Mouse (Mus musculus): ENCODE data around the gene Ccdc74a. TPM values are rescaled to one million over a fixed set of nuclear protein-coding genes. Genes with fewer than 3 reads are reported as not detected.

The Ccdc74a gene
- polyA plus RNA-seq, 1 experiment from 2014 or later, result 4.5 TPM

DNA sequence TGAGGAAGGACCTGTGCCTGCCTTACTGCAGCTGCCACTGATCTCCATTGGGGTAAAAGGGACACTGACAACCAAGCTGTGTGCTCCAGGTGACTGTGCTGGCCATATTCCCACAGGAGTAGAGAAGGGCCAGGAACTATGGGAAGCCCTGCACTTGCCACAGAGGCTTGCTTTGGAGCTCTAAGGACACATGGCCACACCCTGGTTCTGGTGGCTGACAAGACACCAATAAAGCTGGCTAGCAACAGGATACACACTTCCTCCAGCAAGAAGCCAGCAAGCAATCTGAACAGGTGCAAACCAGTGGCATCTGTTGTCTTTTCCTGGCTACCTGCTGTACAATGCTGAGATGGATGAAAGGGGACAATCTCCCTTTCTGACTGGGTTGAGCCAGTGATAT is 23.6 kb downstream of the Ccdc74a start:
- peaks cover 38% of the 10 kb centered on the region for H3K36me3 ChIP-seq (ENCODE audit: control insufficient read depth, insufficient read depth, low read length)

DNA sequence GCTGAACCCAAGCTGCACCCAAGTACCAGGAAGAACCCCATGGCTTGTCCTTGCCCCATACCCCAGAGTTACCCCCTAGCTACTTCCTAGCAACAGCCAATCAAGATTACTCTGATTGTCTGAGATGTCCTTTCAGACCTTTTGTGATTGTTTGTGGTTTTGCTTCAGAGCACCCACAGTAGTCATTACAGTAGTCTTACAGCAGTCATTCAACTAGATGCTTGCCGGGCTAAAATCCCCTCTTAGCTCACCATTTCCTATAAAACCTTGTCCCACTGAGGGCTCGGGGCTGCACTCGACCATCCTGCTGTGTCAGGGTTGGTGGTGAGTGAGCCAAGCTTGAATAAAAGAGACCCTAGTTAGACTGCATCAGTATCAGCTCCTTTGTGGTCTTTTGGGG is 48.6 kb downstream of the Ccdc74a start:
- WGBS, result 94% methylated on average over 3 of the region's 3 CpGs
- Histone ChIP-seq H3K4me2 (no peak overlapping the region), H3K36me3 (ENCODE audit: control insufficient read depth, insufficient read depth, low read length) (peaks cover 23% of the 10 kb centered on the region), H3K27me3 (replicated peaks; ENCODE audit: control insufficient read depth, insufficient read depth, low read length) (no peaks in the 10 kb centered on the region), H3K4me1 (replicated peaks; ENCODE audit: control insufficient read depth, insufficient read depth, low read length) (no peaks in the 10 kb centered on the region), H3K4me3 (ENCODE audit: low read depth, low read length) (no peak overlapping the region), H3K9ac (ENCODE audit: low read depth, low read length) (no peak overlapping the region), H3K9me3 (ENCODE audit: control insufficient read depth, low read length) (no peaks in the 10 kb centered on the region), H3K27ac (ENCODE audit: low read depth, low read length) (no peak overlapping the region)
- ATAC-seq (replicated peaks; ENCODE audit: low FRiP score), result no peak
- DNase-seq (ENCODE audit: low spot score), result no peak

More for the DNA sequence above, 23.6 kb downstream of the Ccdc74a start:
- Histone ChIP-seq H3K9me3 (ENCODE audit: control insufficient read depth, low read length) (no peaks in the 10 kb centered on the region), H3K4me1 (replicated peaks; ENCODE audit: control insufficient read depth, insufficient read depth, low read length) (no peaks in the 10 kb centered on the region), H3K9ac (ENCODE audit: low read depth, low read length) (no peak overlapping the region), H3K27me3 (replicated peaks; ENCODE audit: control insufficient read depth, insufficient read depth, low read length) (no peaks in the 10 kb centered on the region), H3K4me2 (no peak overlapping the region), H3K27ac (ENCODE audit: low read depth, low read length) (no peak overlapping the region), H3K4me3 (ENCODE audit: low read depth, low read length) (no peak overlapping the region)
- no peak for DNase-seq (ENCODE audit: low spot score)
- ATAC-seq (replicated peaks; ENCODE audit: low FRiP score), result no peak

Other genes with a start within 250 kb of the Ccdc74a start
- 7.2 and 8.7 TPM in 2 replicates for gene Snap29, start 240.5 kb upstream of the Ccdc74a start, polyA plus RNA-seq (2014; fragmentation: Nextera tagmentation; extraction: Ambion mirVana)
- 29.7 and 30.4 TPM in 2 replicates for gene Pi4ka, start 240.2 kb upstream of the Ccdc74a start, polyA plus RNA-seq (2014; fragmentation: Nextera tagmentation; extraction: Ambion mirVana)
- gene Crkl, start 194.5 kb upstream of the Ccdc74a start, polyA plus RNA-seq (2014; fragmentation: Nextera tagmentation; extraction: Ambion mirVana), result 45.6 and 46.2 TPM in 2 replicates
- gene Aifm3, start 156.9 kb upstream of the Ccdc74a start, polyA plus RNA-seq (2014; fragmentation: Nextera tagmentation; extraction: Ambion mirVana), result 0.84 and 1.1 TPM in 2 replicates
- 50.2 and 54.8 TPM in 2 replicates for gene Lztr1, start 137.8 kb upstream of the Ccdc74a start, polyA plus RNA-seq (2014; fragmentation: Nextera tagmentation; extraction: Ambion mirVana)
- 45.1 and 46.5 TPM in 2 replicates for gene Thap7, start 115.3 kb upstream of the Ccdc74a start, polyA plus RNA-seq (2014; fragmentation: Nextera tagmentation; extraction: Ambion mirVana)
- gene Lrrc74b, start 85.2 kb upstream of the Ccdc74a start, polyA plus RNA-seq (2014; fragmentation: Nextera tagmentation; extraction: Ambion mirVana), result not detected in 2 replicates
- 0.06 and 0.07 TPM in 2 replicates for gene P2rx6, start 84.6 kb upstream of the Ccdc74a start, polyA plus RNA-seq (2014; fragmentation: Nextera tagmentation; extraction: Ambion mirVana)
- gene Slc7a4, start 63.3 kb upstream of the Ccdc74a start, polyA plus RNA-seq (2014; fragmentation: Nextera tagmentation; extraction: Ambion mirVana), result 2.0 and 2.1 TPM in 2 replicates
- 53.4 and 60.5 TPM in 2 replicates for gene Smpd4, start 27.1 kb upstream of the Ccdc74a start, polyA plus RNA-seq (2014; fragmentation: Nextera tagmentation; extraction: Ambion mirVana)
- gene Med15, start 86.4 kb downstream of the Ccdc74a start, polyA plus RNA-seq (2014; fragmentation: Nextera tagmentation; extraction: Ambion mirVana), result 44.8 and 46.7 TPM in 2 replicates
- gene Klhl22, start 113.1 kb downstream of the Ccdc74a start, polyA plus RNA-seq (2014; fragmentation: Nextera tagmentation; extraction: Ambion mirVana), result 47.5 and 49.3 TPM in 2 replicates
- gene Scarf2, start 150.8 kb downstream of the Ccdc74a start, polyA plus RNA-seq (2014; fragmentation: Nextera tagmentation; extraction: Ambion mirVana), result 5.8 and 6.9 TPM in 2 replicates
- not detected in 2 replicates for gene B830017H08Rik, start 186.7 kb downstream of the Ccdc74a start, polyA plus RNA-seq (2014; fragmentation: Nextera tagmentation; extraction: Ambion mirVana)
- 1.1 and 1.9 TPM in 2 replicates for gene Car15, start 191.9 kb downstream of the Ccdc74a start, polyA plus RNA-seq (2014; fragmentation: Nextera tagmentation; extraction: Ambion mirVana)
- 0.18 and 0.25 TPM in 2 replicates for gene Gm20518, start 245.2 kb downstream of the Ccdc74a start, polyA plus RNA-seq (2014; fragmentation: Nextera tagmentation; extraction: Ambion mirVana)
- gene Tssk1, start 247.8 kb downstream of the Ccdc74a start, polyA plus RNA-seq (2014; fragmentation: Nextera tagmentation; extraction: Ambion mirVana), result not detected in 2 replicates

Data from liver, embryonic 11.5 days (tissue).